Mouse (Mus musculus) cortical plate, adult 2 months (tissue): ENCODE data around the gene Sec24c. TPM values are rescaled to one million over a fixed set of nuclear protein-coding genes. Genes with fewer than 3 reads are reported as not detected.
"Not testable (repeated sequence)": the region's sequence is repeated elsewhere in the genome, so short reads cannot be mapped to it uniquely, and the experiment has no call there.

Experiments
- H3K27ac ChIP-seq: fragments of 200-500 bp; 2 replicates; pipeline ENCODE4 v1.5.1; 2012; ENCODE audit warnings: low read length, control low read depth, inconsistent platforms; ENCODE audit not compliant: insufficient read depth
- H3K4me1 ChIP-seq: fragments of 200-500 bp; 2 replicates; pipeline ENCODE4 v1.6.1; 2011; ENCODE audit warnings: low read length; ENCODE audit not compliant: control insufficient read depth, insufficient read depth
- H3K4me3 ChIP-seq: fragments of 200-500 bp; 2 replicates; pipeline ENCODE4 v1.5.1; 2011; ENCODE audit warnings: mild to moderate bottlenecking, low read length, control low read depth; ENCODE audit not compliant: insufficient read depth
- CTCF ChIP-seq: fragments of 200-500 bp; IDR thresholded peaks from 2 replicates; pipeline ENCODE4 v1.5.1; 2011; ENCODE audit warnings: mild to moderate bottlenecking, control low read depth, low read length; ENCODE audit not compliant: insufficient read depth; ENCODE audit errors: extremely low read depth
- POLR2A ChIP-seq: fragments of 200-500 bp; IDR thresholded peaks from 2 replicates; pipeline ENCODE4 v1.6.1; 2011; ENCODE audit warnings: mild to moderate bottlenecking, low read length, control low read depth; ENCODE audit not compliant: insufficient read depth; ENCODE audit errors: extremely low read depth
- polyA plus RNA-seq: library from polyadenylated mRNA; depleted of rRNA; stranded (reverse); fragments of >200 nt; gene quantifications from 2 replicates; pipeline ENCODE4 v1.2.3, GENCODE M21; 2012

Sec24c gene
- polyA plus RNA-seq, 1 experiment: 79.3 TPM

- Histone ChIP-seq H3K27ac (peak within 1 kb of the TSS; percentile 61), H3K4me3 (peak within 1 kb of the TSS; percentile 65), H3K4me1 (peaks cover 3% of the 10 kb centered on the region)
- TF ChIP-seq POLR2A: peak; percentile 54; the same call in 1 of the 2 replicates
- no peak for TF ChIP-seq CTCF
Observed at GRCm38 (mm10) chr14:20702741-20703381, 28.8 kb downstream of the Sec24c start, which contains the start of gene Chchd1. Gene Chchd1 (plus strand): TSS chr14:20703006.

DNA sequence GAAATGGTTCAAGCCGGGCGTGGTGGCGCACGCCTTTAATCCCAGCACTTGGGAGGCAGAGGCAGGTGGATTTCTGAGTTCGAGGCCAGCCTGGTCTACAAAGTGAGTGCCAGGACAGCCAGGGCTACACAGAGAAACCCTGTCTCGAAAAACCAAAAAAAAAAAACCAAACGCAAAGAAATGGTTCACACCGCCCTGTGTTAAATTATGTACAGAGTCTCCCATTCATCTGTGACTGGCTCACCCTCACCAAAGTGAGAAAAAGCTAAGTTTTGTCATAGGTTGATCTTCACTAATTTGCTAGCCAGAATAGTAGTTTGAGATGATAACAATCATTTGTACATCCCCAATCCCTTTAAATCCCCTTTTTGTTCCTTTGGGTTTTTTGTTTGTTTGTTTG, 29.4 kb downstream of the Sec24c start:
- not testable (repeated sequence) for H3K4me1 ChIP-seq, H3K27ac ChIP-seq
- peak overlapping the region; percentile 65 for H3K4me3 ChIP-seq

DNA sequence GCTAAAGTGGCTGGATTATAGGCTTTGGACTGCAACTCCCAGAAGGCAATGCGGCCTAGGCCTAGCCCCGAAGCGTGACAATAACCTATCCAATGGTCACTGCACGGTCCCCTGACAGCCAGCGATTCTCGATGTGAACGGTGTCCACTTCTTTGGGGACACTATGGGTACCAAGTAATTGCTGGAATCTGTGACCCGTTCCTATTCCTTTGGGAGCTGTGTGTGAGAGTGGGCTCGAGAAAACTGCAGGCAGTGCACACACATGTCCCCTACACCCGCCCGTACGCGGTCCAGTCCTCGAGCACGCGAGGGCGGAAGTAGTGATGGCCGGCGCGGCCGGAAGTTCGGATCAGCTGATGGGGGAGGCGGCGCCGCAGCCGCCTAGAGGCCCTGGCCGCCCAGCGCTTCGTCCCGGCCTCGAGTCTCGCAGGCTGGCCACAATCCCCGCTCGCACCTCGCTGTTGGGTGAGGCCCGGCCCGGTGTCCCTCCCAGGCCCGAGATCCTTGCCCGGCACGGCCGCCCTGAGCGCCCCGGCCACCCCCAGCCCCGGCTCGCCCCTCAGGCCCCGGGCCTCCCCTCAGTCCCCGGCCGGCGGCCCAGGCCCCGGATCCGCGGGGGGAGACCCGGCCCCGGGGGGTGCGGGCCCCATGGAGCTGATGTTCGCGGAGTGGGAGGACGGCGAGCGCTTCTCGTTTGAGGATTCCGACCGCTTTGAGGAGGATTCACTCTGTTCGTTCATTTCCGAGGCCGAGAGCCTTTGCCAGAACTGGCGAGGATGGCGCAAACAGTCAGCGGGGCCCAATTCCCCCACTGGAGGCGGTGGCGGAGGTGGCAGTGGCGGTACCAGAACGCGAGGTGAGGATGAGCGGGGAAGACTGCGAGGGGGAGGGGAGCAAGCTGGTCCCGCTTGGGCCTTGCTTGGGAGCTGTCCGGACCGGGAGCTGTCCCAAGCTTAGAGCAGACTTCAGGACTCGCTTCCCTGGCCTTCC, 33.4 kb downstream of the Sec24c start, which contains the start of gene Zswim8:
Gene Zswim8 (plus strand): TSS at position 352 of the 990 bp plus-strand sequence.
- peak within 1 kb of the TSS; percentile 53 for H3K4me3 ChIP-seq
- peak within 1 kb of the TSS; percentile 61 for H3K27ac ChIP-seq
- H3K4me1 ChIP-seq: peaks cover 5% of the 10 kb centered on the region; the same call in 1 of the 2 replicates
- TF ChIP-seq CTCF (no peak), POLR2A (peak; percentile 62)

DNA sequence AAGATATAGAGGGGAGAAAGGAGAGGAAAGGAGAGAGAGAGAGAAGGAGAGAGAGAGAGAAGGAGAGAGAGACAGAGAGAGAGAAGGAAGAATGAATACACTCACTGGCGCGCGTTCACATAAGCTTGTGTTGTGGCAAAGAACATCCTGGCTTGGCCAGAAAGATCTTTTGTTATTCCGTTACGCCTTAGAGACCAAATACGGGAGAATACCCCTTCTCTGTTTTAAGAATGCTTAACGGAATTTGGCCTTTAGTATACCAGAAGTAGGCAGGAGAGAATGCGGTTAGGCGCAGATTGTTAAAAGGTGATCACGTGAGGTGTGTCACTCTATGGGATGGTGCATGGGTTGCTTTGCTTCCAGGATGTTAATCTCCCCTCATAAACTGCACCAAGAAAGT, 34.1 kb downstream of the Sec24c start:
- no peak for TF ChIP-seq CTCF
- TF ChIP-seq POLR2A: no peak
- peak overlapping the region; percentile 53 for H3K4me3 ChIP-seq
- H3K27ac ChIP-seq: no peak overlapping the region; the same call in 1 of the 2 replicates

DNA sequence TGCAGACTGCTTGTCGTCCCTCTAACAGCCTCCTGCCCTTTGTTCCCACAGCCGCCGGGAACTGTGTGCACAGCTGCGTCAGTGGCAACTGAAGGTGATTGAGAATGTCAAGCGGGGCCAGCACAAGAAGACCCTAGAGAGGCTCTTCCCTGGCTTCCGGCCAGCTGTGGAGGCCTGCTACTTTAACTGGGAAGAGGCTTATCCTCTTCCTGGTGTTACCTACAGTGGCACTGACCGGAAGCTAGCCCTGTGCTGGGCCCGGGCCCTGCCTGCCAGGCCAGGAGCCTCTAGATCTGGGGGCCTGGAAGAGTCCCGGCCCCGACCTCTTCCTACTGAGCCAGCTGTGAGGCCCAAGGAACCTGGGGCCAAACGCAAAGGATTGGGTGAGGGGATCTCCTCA, 39.7 kb downstream of the Sec24c start:
- no peak overlapping the region for H3K4me3 ChIP-seq
- H3K27ac ChIP-seq: no peak overlapping the region
- H3K4me1 ChIP-seq: no peaks in the 10 kb centered on the region; the same call in 1 of the 2 replicates
- no peak for TF ChIP-seq POLR2A
- TF ChIP-seq CTCF: no peak

More for the DNA sequence above, 34.1 kb downstream of the Sec24c start:
- peaks cover 5% of the 10 kb centered on the region; the same call in 1 of the 2 replicates for H3K4me1 ChIP-seq

GRCm38 (mm10) chr14:20718443-20718842, 44.3 kb downstream of the Sec24c start:
- H3K4me1 ChIP-seq: no peaks in the 10 kb centered on the region
- no peak overlapping the region for H3K27ac ChIP-seq
- no peak for TF ChIP-seq CTCF
- TF ChIP-seq POLR2A: no peak
- H3K4me3 ChIP-seq: no peak overlapping the region

DNA sequence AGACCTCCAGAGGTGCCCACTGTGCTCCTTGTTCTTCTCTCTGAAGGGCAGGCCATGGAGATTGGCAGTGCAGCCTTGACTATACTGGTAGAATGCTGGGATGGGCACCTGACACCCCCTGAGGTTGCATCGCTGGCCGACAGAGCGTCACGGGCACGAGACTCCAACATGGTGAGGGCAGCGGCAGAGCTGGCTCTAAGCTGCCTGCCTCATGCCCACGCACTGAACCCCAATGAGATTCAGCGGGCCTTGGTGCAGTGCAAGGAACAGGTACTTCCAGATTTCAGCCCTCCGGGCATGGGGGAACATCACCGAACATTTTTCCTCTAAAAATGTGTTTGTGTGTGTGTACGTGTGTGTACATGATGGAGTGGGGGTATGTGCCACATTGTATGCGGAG, 45.7 kb downstream of the Sec24c start:
- H3K4me1 ChIP-seq: no peaks in the 10 kb centered on the region
- TF ChIP-seq POLR2A (no peak), CTCF (no peak)
- H3K27ac ChIP-seq: no peak overlapping the region
- no peak overlapping the region for H3K4me3 ChIP-seq

- TF ChIP-seq POLR2A: no peak
- TF ChIP-seq CTCF: no peak
- Histone ChIP-seq H3K4me3 (no peak overlapping the region), H3K27ac (no peak overlapping the region), H3K4me1 (no peaks in the 10 kb centered on the region)
Observed at GRCm38 (mm10) chr14:20721371-20721770, 47.3 kb downstream of the Sec24c start.

- no peak overlapping the region for H3K27ac ChIP-seq
- no peaks in the 10 kb centered on the region for H3K4me1 ChIP-seq
- H3K4me3 ChIP-seq: no peak overlapping the region
- TF ChIP-seq CTCF: no peak
- no peak for TF ChIP-seq POLR2A
Observed at GRCm38 (mm10) chr14:20723006-20723405, 48.9 kb downstream of the Sec24c start.

- TF ChIP-seq POLR2A (no peak), CTCF (peak; percentile 76)
- no peaks in the 10 kb centered on the region for H3K4me1 ChIP-seq
- no peak overlapping the region for H3K4me3 ChIP-seq
- H3K27ac ChIP-seq: no peak overlapping the region
Observed at GRCm38 (mm10) chr14:20724043-20724442, 49.9 kb downstream of the Sec24c start.
